Mouse (Mus musculus): ENCODE data around the gene Kcnh1. TPM values are rescaled to one million over a fixed set of nuclear protein-coding genes. Genes with fewer than 3 reads are reported as not detected.

Kcnh1 gene
- polyA plus RNA-seq, 1 experiment from 2014 or later = 2.3 TPM

DNA sequence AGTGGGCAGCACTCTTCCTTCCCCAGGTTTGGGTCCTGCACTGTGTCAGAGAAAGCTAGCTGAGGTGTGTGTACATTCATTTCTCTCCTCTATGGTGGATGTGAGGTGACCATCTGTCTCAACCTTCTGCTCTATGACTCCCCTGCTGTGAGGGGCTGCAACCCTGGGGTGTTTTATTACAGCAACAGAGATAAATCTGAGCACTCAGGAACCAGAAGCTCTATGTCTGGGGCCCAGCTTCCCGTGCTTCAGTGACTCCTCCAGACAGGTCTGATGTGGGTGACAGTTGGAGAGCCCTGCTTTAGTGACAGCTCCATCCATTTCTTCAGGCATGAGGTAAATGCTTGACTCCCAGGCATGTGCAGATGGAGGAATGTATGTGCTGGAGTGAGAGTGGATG lies 12.4 kb downstream of the Kcnh1 start:
- Histone ChIP-seq H3K4me1 (no peaks in the 10 kb centered on the region), H3K27ac (no peak overlapping the region), H3K36me3 (no peaks in the 10 kb centered on the region), H3K4me3 (no peak overlapping the region), H3K9me3 (no peaks in the 10 kb centered on the region), H3K27me3 (replicated peaks) (no peaks in the 10 kb centered on the region), H3K9ac (no peak overlapping the region), H3K4me2 (replicated peaks) (no peak overlapping the region)
- ATAC-seq (ENCODE audit: low FRiP score, low read depth) = no peak
- WGBS = 13% methylated on average over 1 of the region's 1 CpGs

- ATAC-seq (ENCODE audit: low FRiP score, low read depth) = no peak
- Histone ChIP-seq H3K4me3 (no peak overlapping the region), H3K4me1 (no peaks in the 10 kb centered on the region), H3K9me3 (no peaks in the 10 kb centered on the region), H3K27ac (no peak overlapping the region), H3K9ac (no peak overlapping the region), H3K27me3 (replicated peaks) (no peaks in the 10 kb centered on the region), H3K36me3 (no peaks in the 10 kb centered on the region), H3K4me2 (replicated peaks) (no peak overlapping the region)
- 30% methylated on average over 5 of the region's 5 CpGs for WGBS
Measured at GRCm38 (mm10) chr1:192207956-192208355, 17.4 kb downstream of the Kcnh1 start.

DNA sequence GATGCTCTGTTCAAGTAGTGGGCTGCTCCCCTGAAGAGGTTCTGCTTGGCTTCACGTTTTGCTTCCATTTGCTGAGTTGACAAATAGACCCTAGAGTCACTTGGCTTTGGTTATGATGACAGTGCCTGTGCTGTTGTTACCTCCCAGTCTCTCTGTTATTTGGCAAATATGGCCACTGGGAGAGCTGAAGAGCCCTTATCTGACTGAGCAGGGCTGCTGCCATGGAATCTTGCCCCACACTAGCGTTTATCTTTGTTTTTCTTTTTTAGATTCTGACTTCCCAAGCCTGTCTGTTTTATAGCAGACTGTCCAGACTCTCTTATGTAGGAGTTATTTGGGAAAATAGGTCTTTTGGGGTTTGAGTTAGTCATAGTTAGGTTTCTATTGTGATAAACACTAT lies 21.9 kb downstream of the Kcnh1 start:
- Histone ChIP-seq H3K27me3 (replicated peaks) (no peaks in the 10 kb centered on the region), H3K4me1 (no peaks in the 10 kb centered on the region), H3K9me3 (0 out of 2 replicates have a peak, but pooled peaks cover 2% of the 10 kb centered on the region), H3K9ac (no peak overlapping the region), H3K27ac (no peak overlapping the region), H3K4me2 (replicated peaks) (no peak overlapping the region), H3K36me3 (no peaks in the 10 kb centered on the region), H3K4me3 (no peak overlapping the region)
- ATAC-seq (ENCODE audit: low FRiP score, low read depth) = no peak
- 80% methylated on average over 2 of the region's 2 CpGs for WGBS

DNA sequence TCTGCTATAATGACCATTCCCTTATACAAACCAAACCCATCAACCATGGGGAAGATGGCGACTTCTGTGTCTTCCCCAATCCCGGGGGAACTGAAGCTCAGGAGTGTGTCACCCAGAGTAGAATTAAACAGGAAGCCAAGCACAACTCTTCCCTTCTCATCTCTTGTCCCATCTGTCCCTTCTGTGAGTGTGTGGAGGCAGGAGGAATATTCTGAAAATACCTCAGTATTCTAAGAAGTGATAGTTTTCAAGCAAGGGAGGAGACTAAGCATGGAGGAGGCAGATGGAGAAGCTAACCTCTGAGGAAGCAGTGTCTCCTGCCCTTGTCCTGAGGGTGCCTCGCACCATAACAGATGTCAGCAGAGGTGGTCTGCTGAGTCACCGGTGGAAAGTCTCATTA lies 24.1 kb downstream of the Kcnh1 start:
- H3K4me2 ChIP-seq (replicated peaks) = no peak overlapping the region
- H3K4me1 ChIP-seq = no peaks in the 10 kb centered on the region
- H3K9ac ChIP-seq = no peak overlapping the region
- ATAC-seq (ENCODE audit: low FRiP score, low read depth) = no peak
- H3K27ac ChIP-seq = no peak overlapping the region
- H3K27me3 ChIP-seq (replicated peaks) = no peaks in the 10 kb centered on the region
- 94% methylated on average over 4 of the region's 4 CpGs for WGBS
- no peak overlapping the region for H3K4me3 ChIP-seq
- H3K9me3 ChIP-seq = 0 out of 2 replicates have a peak, but pooled peaks cover 2% of the 10 kb centered on the region
- no peaks in the 10 kb centered on the region for H3K36me3 ChIP-seq

DNA sequence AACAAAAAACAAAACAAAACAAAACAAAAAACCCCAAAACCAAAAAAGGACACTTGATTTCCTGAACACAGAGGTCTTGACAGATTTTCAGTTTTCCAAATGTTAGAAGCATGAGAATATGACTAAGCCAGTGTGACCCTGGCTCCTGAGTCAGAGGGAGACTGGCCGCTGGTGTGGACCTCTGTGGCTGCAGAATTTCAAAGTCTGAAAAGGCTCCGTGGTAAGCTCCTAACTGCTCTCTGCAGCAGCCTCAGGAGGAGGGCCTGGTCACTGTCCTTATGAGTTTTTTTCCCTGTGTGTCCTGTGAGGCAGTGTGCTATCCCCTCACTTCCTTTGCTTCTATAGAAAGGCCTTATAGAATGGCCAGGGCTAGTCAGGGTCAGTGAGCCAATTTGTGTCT lies 29.6 kb downstream of the Kcnh1 start:
- H3K27ac ChIP-seq = no peak overlapping the region
- H3K9ac ChIP-seq = no peak overlapping the region
- H3K4me1 ChIP-seq = no peaks in the 10 kb centered on the region
- no peaks in the 10 kb centered on the region for H3K9me3 ChIP-seq
- H3K27me3 ChIP-seq (replicated peaks) = no peaks in the 10 kb centered on the region
- H3K4me2 ChIP-seq (replicated peaks) = no peak overlapping the region
- no peaks in the 10 kb centered on the region for H3K36me3 ChIP-seq
- no peak for ATAC-seq (ENCODE audit: low FRiP score, low read depth)
- 70% methylated on average over 2 of the region's 2 CpGs for WGBS
- no peak overlapping the region for H3K4me3 ChIP-seq

DNA sequence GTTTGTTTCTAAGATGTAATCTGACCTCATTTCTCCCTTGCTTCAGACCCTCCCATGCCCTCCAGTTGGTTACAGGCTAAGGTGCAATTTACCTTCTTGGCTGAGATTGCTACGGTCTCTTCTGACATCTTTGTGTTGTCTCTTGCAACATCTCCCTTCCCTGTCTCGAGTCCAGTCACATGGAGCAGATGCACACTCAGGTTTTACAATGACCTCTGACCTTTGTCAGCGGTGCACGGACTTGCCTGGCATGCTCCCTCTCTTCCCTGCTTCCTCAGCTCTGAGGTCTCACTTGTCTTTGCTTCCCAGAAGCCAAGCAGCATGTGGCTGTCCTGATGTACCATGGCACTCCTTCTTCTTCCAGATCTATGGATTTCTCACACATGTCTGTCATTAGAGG lies 33.6 kb downstream of the Kcnh1 start:
- H3K9ac ChIP-seq = no peak overlapping the region
- H3K4me1 ChIP-seq = no peaks in the 10 kb centered on the region
- no peaks in the 10 kb centered on the region for H3K27me3 ChIP-seq (replicated peaks)
- H3K27ac ChIP-seq = no peak overlapping the region
- WGBS = 48% methylated on average over 4 of the region's 4 CpGs
- H3K4me2 ChIP-seq (replicated peaks) = no peak overlapping the region
- H3K36me3 ChIP-seq = no peaks in the 10 kb centered on the region
- ATAC-seq (ENCODE audit: low FRiP score, low read depth) = no peak
- peaks cover 7% of the 10 kb centered on the region; the same call in 1 of the 2 replicates for H3K9me3 ChIP-seq
- H3K4me3 ChIP-seq = no peak overlapping the region

DNA sequence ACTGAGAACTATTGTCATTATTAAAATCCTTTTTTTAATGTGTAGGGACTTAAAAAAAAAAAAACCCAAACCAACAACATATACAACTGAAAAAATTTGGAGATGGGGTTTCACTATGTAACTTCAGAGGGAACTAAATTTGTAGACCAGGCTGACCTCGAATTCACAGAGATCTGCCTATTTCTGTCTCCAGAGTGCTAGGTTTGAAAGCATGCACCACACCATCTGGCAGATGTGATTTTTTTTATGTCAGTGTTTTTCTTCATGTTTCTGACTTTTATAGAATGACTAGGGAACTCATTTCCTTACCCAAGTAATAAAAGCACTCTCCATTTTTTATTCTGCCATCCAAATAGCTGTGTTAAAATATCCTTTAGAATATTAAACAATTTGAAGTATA lies 42.1 kb downstream of the Kcnh1 start:
- no peak overlapping the region for H3K4me3 ChIP-seq
- H3K9ac ChIP-seq = no peak overlapping the region
- H3K4me1 ChIP-seq = no peaks in the 10 kb centered on the region
- no peaks in the 10 kb centered on the region for H3K36me3 ChIP-seq
- no peak for ATAC-seq (ENCODE audit: low FRiP score, low read depth)
- peaks cover 7% of the 10 kb centered on the region; the same call in 1 of the 2 replicates for H3K9me3 ChIP-seq
- no peak overlapping the region for H3K4me2 ChIP-seq (replicated peaks)
- H3K27ac ChIP-seq = no peak overlapping the region
- 71% methylated on average over 1 of the region's 1 CpGs for WGBS
- H3K27me3 ChIP-seq (replicated peaks) = no peaks in the 10 kb centered on the region

GRCm38 (mm10) chr1:192246836-192247235 lies 56.3 kb downstream of the Kcnh1 start:
- Histone ChIP-seq H3K9ac (no peak overlapping the region), H3K9me3 (no peaks in the 10 kb centered on the region), H3K27ac (no peak overlapping the region), H3K36me3 (no peaks in the 10 kb centered on the region), H3K27me3 (replicated peaks) (no peaks in the 10 kb centered on the region; the same call in 1 of the 2 replicates), H3K4me1 (no peaks in the 10 kb centered on the region), H3K4me3 (no peak overlapping the region), H3K4me2 (replicated peaks) (no peak overlapping the region)
- no peak for ATAC-seq (ENCODE audit: low FRiP score, low read depth)
- 67% methylated on average over 3 of the region's 3 CpGs for WGBS

DNA sequence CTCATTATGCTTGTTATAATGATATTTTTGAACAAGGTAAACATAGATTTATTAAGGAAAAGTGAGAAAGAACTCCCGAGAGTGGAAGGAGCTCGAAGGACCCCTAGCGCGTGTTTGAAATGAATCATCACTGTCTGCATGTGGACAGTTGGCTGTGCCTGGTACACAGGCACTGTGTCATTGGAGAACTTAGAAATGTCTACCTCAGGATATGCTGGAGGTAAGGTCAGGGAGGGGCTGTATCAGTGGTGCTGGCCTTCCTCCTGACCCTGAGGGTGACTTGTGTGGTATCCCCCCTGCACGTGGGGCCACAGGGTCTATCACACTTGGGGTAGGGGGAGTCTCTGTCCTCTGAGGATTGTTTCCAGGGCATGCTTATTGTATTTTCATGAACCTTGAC lies 68.6 kb downstream of the Kcnh1 start:
- Histone ChIP-seq H3K36me3 (no peaks in the 10 kb centered on the region), H3K4me2 (replicated peaks) (no peak overlapping the region), H3K27me3 (replicated peaks) (no peaks in the 10 kb centered on the region), H3K9ac (no peak overlapping the region), H3K9me3 (no peaks in the 10 kb centered on the region), H3K27ac (no peak overlapping the region), H3K4me1 (no peaks in the 10 kb centered on the region), H3K4me3 (no peak overlapping the region)
- 83% methylated on average over 5 of the region's 5 CpGs for WGBS
- ATAC-seq (ENCODE audit: low FRiP score, low read depth) = no peak

DNA sequence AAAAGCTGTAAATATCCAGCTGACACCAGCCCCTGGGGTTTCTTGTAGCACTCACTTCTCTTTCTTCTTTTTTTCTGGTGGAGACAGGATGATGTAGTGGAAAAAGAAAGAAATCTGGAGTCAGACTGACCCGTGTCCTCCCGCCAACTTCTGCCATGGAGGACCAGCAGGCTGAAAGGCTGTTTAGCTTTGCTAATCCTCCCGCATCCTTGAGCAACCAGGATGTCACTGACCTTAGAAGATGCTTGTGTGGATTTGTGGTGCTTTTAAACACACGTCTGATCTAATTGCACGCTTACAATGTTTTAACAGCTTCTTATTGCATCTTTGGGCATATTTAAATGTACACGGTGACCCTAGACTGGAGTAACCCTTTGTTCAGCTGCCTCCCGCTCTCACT lies 69.0 kb downstream of the Kcnh1 start:
- no peak overlapping the region for H3K9ac ChIP-seq
- ATAC-seq (ENCODE audit: low FRiP score, low read depth) = no peak
- no peak overlapping the region for H3K27ac ChIP-seq
- no peak overlapping the region for H3K4me3 ChIP-seq
- 65% methylated on average over 7 of the region's 7 CpGs for WGBS
- no peaks in the 10 kb centered on the region for H3K36me3 ChIP-seq
- no peak overlapping the region for H3K4me2 ChIP-seq (replicated peaks)
- no peaks in the 10 kb centered on the region for H3K27me3 ChIP-seq (replicated peaks)
- no peaks in the 10 kb centered on the region for H3K4me1 ChIP-seq
- H3K9me3 ChIP-seq = no peaks in the 10 kb centered on the region

DNA sequence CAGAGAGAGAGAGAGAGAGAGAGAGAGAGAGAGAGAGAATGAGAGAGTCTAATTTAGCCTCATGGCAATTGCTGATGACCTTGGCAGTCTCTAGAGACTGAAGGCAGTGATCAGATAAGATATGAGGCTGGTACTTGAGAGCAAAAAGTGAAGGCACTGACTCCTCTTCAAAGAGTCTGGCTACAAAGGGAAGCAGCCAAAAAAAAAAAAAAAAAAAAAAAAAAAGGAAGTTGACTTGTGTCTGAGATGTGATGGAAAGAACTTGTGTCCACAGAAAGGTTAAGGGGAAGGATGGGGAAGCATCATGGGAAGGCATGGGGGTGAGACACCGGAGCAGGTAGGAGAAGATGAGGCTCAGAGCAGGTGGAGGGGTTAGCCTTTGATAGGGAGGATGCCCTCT lies 75.1 kb downstream of the Kcnh1 start:
- no peak overlapping the region for H3K4me2 ChIP-seq (replicated peaks)
- WGBS = 85% methylated on average over 1 of the region's 1 CpGs
- H3K36me3 ChIP-seq = no peaks in the 10 kb centered on the region
- no peaks in the 10 kb centered on the region for H3K9me3 ChIP-seq
- no peak overlapping the region for H3K27ac ChIP-seq
- no peak for ATAC-seq (ENCODE audit: low FRiP score, low read depth)
- no peaks in the 10 kb centered on the region for H3K27me3 ChIP-seq (replicated peaks)
- H3K9ac ChIP-seq = no peak overlapping the region
- no peak overlapping the region for H3K4me3 ChIP-seq
- no peaks in the 10 kb centered on the region for H3K4me1 ChIP-seq

DNA sequence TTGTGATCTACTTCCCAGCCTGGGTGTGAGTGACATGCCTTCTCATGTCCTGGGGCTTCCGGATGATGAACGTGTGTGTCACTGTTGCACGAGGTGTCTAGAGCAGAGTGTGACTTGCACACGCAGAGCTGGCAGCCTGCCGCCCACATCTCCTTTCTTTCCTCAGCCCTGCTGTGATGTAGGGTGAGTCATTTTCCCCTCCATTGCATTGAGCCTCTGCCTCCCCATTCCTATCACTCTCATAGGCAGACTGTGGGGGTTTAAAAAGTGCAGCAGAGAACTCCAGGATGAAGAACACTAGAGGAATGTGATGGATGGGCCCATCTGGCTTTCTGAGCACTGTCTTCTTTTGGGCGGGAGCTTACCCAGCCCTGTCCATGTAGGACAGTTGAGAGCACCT lies 76.4 kb downstream of the Kcnh1 start:
- Histone ChIP-seq H3K36me3 (no peaks in the 10 kb centered on the region), H3K27ac (no peak overlapping the region), H3K9me3 (no peaks in the 10 kb centered on the region), H3K4me3 (no peak overlapping the region), H3K4me2 (replicated peaks) (no peak overlapping the region), H3K4me1 (no peaks in the 10 kb centered on the region), H3K9ac (no peak overlapping the region), H3K27me3 (replicated peaks) (no peaks in the 10 kb centered on the region)
- ATAC-seq (ENCODE audit: low FRiP score, low read depth) = no peak
- 93% methylated on average over 6 of the region's 6 CpGs for WGBS

DNA sequence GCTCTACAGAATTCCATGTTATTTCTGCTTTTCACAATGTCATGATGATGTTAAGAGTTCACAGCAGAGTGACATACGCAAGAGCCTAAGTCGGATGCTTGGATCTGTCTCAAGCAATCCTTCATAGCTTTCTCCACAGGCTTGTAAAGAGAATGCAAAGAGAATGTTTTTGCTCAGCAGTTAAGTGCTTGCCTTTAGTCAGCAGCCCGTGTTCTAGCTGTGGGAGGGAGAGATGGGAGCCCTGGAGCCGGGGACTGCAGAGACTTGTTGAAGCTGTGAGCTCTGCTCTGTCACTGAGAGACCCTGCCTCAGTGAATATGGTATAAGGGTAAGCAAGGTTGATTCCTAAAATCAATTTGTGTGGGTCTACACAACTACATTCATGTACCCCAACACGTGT lies 78.3 kb downstream of the Kcnh1 start:
- Histone ChIP-seq H3K4me1 (no peaks in the 10 kb centered on the region), H3K4me2 (replicated peaks) (no peak overlapping the region), H3K9ac (no peak overlapping the region), H3K9me3 (no peaks in the 10 kb centered on the region), H3K36me3 (no peaks in the 10 kb centered on the region), H3K27ac (no peak overlapping the region), H3K4me3 (no peak overlapping the region), H3K27me3 (replicated peaks) (no peaks in the 10 kb centered on the region)
- WGBS = 81% methylated on average over 5 of the region's 5 CpGs
- ATAC-seq (ENCODE audit: low FRiP score, low read depth) = no peak
